Mouse (Mus musculus) embryonic facial prominence, embryonic 13.5 days (tissue): ENCODE data around the gene Nap1l4. TPM values are rescaled to one million over a fixed set of nuclear protein-coding genes. Genes with fewer than 3 reads are reported as not detected.
A peak's percentile ranks its signal among the peaks of the same experiment; 100 is the strongest.

Experiments
- ATAC-seq: fragments of 200-750 bp; cut with Nextera tagmentation; 2 replicates; pipeline ENCODE4 v1.8.0; 2017; ENCODE audit warnings: low read depth; ENCODE audit not compliant: insufficient number of reproducible peaks, insufficient read depth, low FRiP score, low TSS enrichment
- H3K27ac ChIP-seq: fragments of 300-500 bp; sonication (generic); 2 replicates; pipeline ENCODE4 v1.5.1; 2015; ENCODE audit warnings: moderate library complexity, mild to moderate bottlenecking, inconsistent platforms
- H3K27me3 ChIP-seq: fragments of 300-500 bp; sonication (generic); 2 replicates; pipeline ENCODE4 v1.6.1; 2015; ENCODE audit warnings: mild to moderate bottlenecking, inconsistent platforms
- H3K36me3 ChIP-seq: fragments of 300-500 bp; sonication (generic); 2 replicates; pipeline ENCODE4 v1.6.1; 2015; ENCODE audit warnings: mild to moderate bottlenecking, inconsistent platforms
- H3K4me1 ChIP-seq: fragments of 300-500 bp; sonication (generic); 2 replicates; pipeline ENCODE4 v1.6.1; 2015; ENCODE audit warnings: inconsistent platforms
- H3K4me2 ChIP-seq: fragments of 300-500 bp; sonication (generic); 2 replicates; pipeline ENCODE4 v1.6.1; 2015; ENCODE audit warnings: moderate library complexity, mild to moderate bottlenecking, inconsistent platforms
- H3K4me3 ChIP-seq: fragments of 300-500 bp; sonication (generic); 2 replicates; pipeline ENCODE4 v1.5.1; 2015; ENCODE audit warnings: mild to moderate bottlenecking, inconsistent platforms
- H3K9ac ChIP-seq: fragments of 300-500 bp; sonication (generic); 2 replicates; pipeline ENCODE4 v1.6.1; 2015; ENCODE audit warnings: mild to moderate bottlenecking, inconsistent platforms
- H3K9me3 ChIP-seq: fragments of 300-500 bp; sonication (generic); 2 replicates; pipeline ENCODE4 v1.6.1; 2016; ENCODE audit warnings: inconsistent platforms
- WGBS: fragments of 180-500 bp; shearing (Covaris S2); methylation state at CpG from one replicate; pipeline ENCODE4 v1.1.7; 2015; ENCODE audit warnings: mixed read lengths; 5-methylcytosine and 5-hydroxymethylcytosine counted together
- polyA plus RNA-seq: library from polyadenylated mRNA; unstranded; fragments of >200 nt; fragmentation: Nextera tagmentation; extraction: Ambion mirVana; gene quantifications from 2 replicates; pipeline ENCODE4 v1.2.1, GENCODE M21; 2015

The Nap1l4 gene
- 262 and 282 TPM in 2 replicates for polyA plus RNA-seq

- no peaks in the 10 kb centered on the region for H3K27me3 ChIP-seq
- under 1% methylated on average over 43 of the region's 43 CpGs for WGBS
- peak within 1 kb of the TSS; percentile 83 for H3K4me2 ChIP-seq
Observed at GRCm38 (mm10) chr7:143548976-143549457, at the start of gene Nap1l4. Gene Nap1l4 (minus strand): TSS chr7:143549106.

DNA sequence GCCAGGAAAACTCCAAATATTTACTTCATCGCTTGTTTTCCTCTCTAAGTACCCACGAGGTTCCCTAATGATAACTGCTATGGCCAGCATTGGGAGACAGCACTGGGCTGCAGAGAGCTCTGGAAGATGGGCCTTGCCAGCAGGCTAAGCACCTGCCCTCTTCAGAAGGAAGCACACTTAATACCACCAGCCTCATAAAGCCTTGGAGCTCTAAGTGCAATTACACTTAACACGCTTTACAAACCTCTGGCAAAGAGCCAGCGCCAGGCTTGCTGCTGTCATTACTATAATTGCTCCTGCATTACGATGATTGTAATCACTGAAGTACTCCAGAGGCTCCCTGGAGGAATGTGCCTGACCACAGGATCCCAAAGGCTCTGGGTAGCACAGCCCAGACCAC lies 46.0 kb upstream of the Nap1l4 start:
- H3K4me3 ChIP-seq: no peak overlapping the region
- H3K27me3 ChIP-seq: no peaks in the 10 kb centered on the region
- WGBS: 61% methylated on average over 5 of the region's 5 CpGs
- H3K9ac ChIP-seq: no peak overlapping the region
- no peak overlapping the region for H3K27ac ChIP-seq
- H3K9me3 ChIP-seq: no peaks in the 10 kb centered on the region
- H3K36me3 ChIP-seq: peaks cover 42% of the 10 kb centered on the region
- peaks cover 19% of the 10 kb centered on the region for H3K4me1 ChIP-seq
- H3K4me2 ChIP-seq: no peak overlapping the region
- no peak for ATAC-seq

More at GRCm38 (mm10) chr7:143548976-143549457, at the start of gene Nap1l4:
- Histone ChIP-seq H3K9ac (peak within 1 kb of the TSS; percentile 94), H3K4me3 (peak within 1 kb of the TSS; percentile 93), H3K36me3 (peaks cover 13% of the 10 kb centered on the region), H3K27ac (peak within 1 kb of the TSS; percentile 95), H3K9me3 (no peaks in the 10 kb centered on the region), H3K4me1 (peaks cover 32% of the 10 kb centered on the region)
- ATAC-seq: peak; percentile 98

DNA sequence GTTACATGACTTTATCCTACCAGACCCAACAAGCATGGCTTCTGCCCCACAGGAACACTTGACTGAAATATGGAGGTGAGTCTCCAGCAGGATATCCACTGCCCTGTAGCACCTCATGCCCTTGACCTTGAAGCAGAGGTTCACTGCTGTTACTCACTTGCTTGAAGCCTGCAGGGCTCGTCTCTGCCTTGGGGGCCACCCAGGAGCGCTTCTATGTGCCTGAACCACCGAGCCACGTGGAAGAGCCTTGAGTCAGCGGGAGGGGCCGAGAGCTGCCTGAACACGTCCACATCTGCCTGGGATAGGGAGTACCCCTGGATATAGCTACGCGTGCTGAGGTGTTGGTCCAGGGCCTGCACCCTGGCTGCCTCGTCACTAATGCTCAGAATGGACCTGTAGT lies 43.3 kb upstream of the Nap1l4 start:
- Histone ChIP-seq H3K4me3 (no peak overlapping the region), H3K4me2 (no peak overlapping the region), H3K4me1 (peaks cover 10% of the 10 kb centered on the region), H3K9ac (0 out of 2 replicates have a peak overlapping the region, but pooled peaks have one; percentile 21), H3K9me3 (no peaks in the 10 kb centered on the region), H3K27me3 (no peaks in the 10 kb centered on the region), H3K27ac (no peak overlapping the region), H3K36me3 (peaks cover 63% of the 10 kb centered on the region)
- WGBS: 81% methylated on average over 10 of the region's 10 CpGs
- ATAC-seq: no peak

DNA sequence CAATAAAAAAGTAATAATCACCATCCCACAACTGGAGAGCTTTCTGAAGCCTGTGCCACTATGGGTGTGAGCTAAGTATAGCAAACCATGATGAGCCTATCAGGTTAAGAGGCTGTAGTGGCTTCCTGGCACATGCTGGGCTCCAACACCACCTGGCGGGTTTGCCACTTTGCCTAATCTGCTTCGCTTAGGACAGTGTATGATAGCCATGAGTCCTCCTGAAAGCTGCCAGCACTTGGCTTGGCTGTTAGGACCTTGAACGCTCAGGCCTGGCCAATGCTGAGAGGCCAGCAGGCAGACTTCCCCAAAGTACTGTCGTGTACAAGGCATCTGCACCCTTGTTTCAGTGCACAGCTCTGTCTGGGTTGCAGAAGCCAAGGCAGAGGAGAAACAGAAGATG lies 39.1 kb upstream of the Nap1l4 start:
- no peak for ATAC-seq
- H3K4me3 ChIP-seq: no peak overlapping the region
- WGBS: 85% methylated on average over 4 of the region's 4 CpGs
- H3K36me3 ChIP-seq: peaks cover 89% of the 10 kb centered on the region
- H3K4me1 ChIP-seq: no peaks in the 10 kb centered on the region
- H3K9ac ChIP-seq: no peak overlapping the region
- H3K27me3 ChIP-seq: no peaks in the 10 kb centered on the region
- no peak overlapping the region for H3K27ac ChIP-seq
- no peaks in the 10 kb centered on the region for H3K9me3 ChIP-seq
- H3K4me2 ChIP-seq: no peak overlapping the region

- Histone ChIP-seq H3K36me3 (peaks cover 90% of the 10 kb centered on the region), H3K27ac (no peak overlapping the region), H3K4me2 (no peak overlapping the region), H3K9ac (no peak overlapping the region), H3K4me3 (no peak overlapping the region), H3K9me3 (no peaks in the 10 kb centered on the region), H3K27me3 (no peaks in the 10 kb centered on the region), H3K4me1 (no peaks in the 10 kb centered on the region)
- WGBS: 89% methylated on average over 5 of the region's 5 CpGs
- no peak for ATAC-seq
Observed at GRCm38 (mm10) chr7:143587586-143587985, 38.7 kb upstream of the Nap1l4 start.

DNA sequence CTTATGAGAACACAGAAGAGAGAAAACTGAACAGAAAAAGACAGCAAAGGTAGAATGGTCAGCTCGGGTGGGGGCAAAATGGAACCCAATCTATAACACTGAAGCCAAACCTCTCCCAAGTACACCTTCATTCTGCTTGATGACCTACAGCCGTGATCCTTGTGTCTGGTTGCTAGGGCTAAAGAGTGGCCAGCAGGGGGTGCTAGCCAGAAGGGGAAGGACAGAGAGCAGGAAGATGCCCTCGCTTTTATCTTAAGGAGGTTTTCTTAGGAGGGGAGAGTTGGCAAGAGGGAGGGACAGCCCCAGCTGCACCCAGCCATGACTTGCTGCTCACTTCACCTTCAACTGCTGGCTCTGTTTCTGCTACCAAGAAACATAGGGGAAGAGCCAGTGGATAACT lies 35.0 kb upstream of the Nap1l4 start:
- 29% methylated on average over 3 of the region's 3 CpGs for WGBS
- Histone ChIP-seq H3K9ac (no peak overlapping the region), H3K27ac (no peak overlapping the region), H3K4me2 (no peak overlapping the region), H3K4me1 (no peaks in the 10 kb centered on the region), H3K27me3 (no peaks in the 10 kb centered on the region), H3K36me3 (peaks cover 91% of the 10 kb centered on the region), H3K4me3 (no peak overlapping the region), H3K9me3 (no peaks in the 10 kb centered on the region)
- no peak for ATAC-seq

DNA sequence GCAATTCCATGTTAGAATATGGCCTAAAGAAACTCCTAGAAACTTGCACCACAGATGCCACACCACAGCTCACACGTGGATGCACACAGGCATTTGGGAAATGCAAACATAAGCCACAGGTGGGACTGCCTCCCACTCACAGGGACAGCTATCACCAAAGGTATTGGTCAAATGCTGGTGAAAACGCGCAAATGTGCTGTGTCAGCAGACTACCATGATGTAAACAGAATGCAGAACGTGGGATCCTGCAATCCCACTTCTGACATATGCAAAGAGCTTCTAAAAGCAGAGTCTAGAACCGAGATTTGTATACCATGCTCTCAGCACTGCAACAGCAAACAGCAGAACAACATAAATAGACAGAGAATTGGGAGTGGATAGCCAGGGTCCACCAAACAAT lies 34.1 kb upstream of the Nap1l4 start:
- H3K4me3 ChIP-seq: no peak overlapping the region
- WGBS: 94% methylated on average over 5 of the region's 5 CpGs
- H3K36me3 ChIP-seq: peaks cover 92% of the 10 kb centered on the region

GRCm38 (mm10) chr7:143575751-143576150 lies 26.8 kb upstream of the Nap1l4 start:
- no peak overlapping the region for H3K4me2 ChIP-seq
- WGBS: 92% methylated on average over 11 of the region's 11 CpGs
- ATAC-seq: no peak
- no peaks in the 10 kb centered on the region for H3K27me3 ChIP-seq
- H3K9me3 ChIP-seq: no peaks in the 10 kb centered on the region
- no peak overlapping the region for H3K4me3 ChIP-seq
- no peak overlapping the region for H3K9ac ChIP-seq
- H3K4me1 ChIP-seq: no peaks in the 10 kb centered on the region
- H3K36me3 ChIP-seq: peaks cover 95% of the 10 kb centered on the region
- H3K27ac ChIP-seq: no peak overlapping the region

More for the DNA sequence above, 34.1 kb upstream of the Nap1l4 start:
- Histone ChIP-seq H3K27me3 (no peaks in the 10 kb centered on the region), H3K9ac (no peak overlapping the region), H3K27ac (no peak overlapping the region), H3K4me2 (no peak overlapping the region), H3K9me3 (no peaks in the 10 kb centered on the region), H3K4me1 (no peaks in the 10 kb centered on the region)
- ATAC-seq: no peak

DNA sequence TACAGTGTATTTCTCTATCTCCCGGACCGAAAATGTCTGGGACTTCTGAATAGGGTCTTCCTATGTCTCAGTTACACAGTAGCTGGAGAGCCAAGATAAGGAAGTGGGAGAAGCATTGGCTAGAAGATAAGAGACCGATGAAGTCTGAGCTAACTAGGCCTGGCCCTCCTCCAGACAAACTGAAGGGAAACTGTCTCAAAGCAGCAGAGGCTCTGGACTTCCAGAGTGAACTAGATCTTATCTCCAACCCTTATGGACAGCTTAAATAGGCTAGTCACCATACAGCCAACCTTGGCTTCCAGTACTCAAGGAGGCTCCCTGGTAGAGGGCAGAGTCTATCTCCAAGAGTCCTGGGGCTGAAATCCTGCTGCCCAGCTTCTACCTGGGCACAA lies 16.7 kb upstream of the Nap1l4 start:
- Histone ChIP-seq H3K9me3 (no peaks in the 10 kb centered on the region), H3K4me1 (no peaks in the 10 kb centered on the region), H3K27ac (no peak overlapping the region; the same call in 1 of the 2 replicates), H3K36me3 (peaks cover 98% of the 10 kb centered on the region), H3K4me2 (no peak overlapping the region), H3K9ac (no peak overlapping the region), H3K4me3 (no peak overlapping the region), H3K27me3 (no peaks in the 10 kb centered on the region)
- ATAC-seq: no peak
- 95% methylated on average over 3 of the region's 3 CpGs for WGBS

DNA sequence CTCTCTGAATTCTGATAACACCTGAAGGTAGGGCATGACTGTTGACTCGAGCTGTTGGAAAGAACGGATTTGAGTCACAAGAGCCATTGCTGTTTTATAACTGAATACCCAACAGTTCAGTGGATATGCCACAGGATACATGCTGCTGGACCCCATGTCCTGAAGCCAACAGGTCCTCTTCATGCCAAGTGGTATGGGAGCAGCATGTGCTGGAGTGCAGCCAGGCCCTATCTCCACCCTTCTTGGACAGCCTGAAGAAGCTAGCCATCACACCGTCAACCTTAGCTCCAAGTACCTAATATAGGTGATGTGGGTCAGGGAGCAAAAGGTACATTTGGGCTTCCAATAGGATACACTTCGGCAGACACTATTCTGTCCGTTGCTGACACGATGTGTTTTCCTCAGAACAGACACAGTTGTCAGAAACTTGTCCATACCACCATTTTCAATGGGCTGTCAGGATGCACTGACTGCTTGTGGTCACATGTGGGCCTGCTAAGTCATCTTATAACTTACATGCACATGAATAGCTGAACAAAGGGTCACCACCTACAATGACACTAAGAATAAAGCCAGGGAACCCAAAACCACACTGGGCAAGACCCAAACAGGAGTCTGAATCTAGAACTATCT lies 16.2 kb upstream of the Nap1l4 start:
- 93% methylated on average over 6 of the region's 6 CpGs for WGBS
- H3K4me1 ChIP-seq: no peaks in the 10 kb centered on the region
- H3K36me3 ChIP-seq: peaks cover 98% of the 10 kb centered on the region

GRCm38 (mm10) chr7:143563787-143564186 lies 14.9 kb upstream of the Nap1l4 start:
- H3K4me2 ChIP-seq: no peak overlapping the region
- no peaks in the 10 kb centered on the region for H3K4me1 ChIP-seq
- H3K27me3 ChIP-seq: no peaks in the 10 kb centered on the region
- H3K36me3 ChIP-seq: peaks cover 98% of the 10 kb centered on the region
- no peak for ATAC-seq
- no peak overlapping the region for H3K4me3 ChIP-seq
- H3K9ac ChIP-seq: no peak overlapping the region
- H3K9me3 ChIP-seq: no peaks in the 10 kb centered on the region
- 89% methylated on average over 5 of the region's 5 CpGs for WGBS
- no peak overlapping the region for H3K27ac ChIP-seq

More for the DNA sequence above, 16.2 kb upstream of the Nap1l4 start:
- H3K27ac ChIP-seq: no peak overlapping the region
- no peak for ATAC-seq
- H3K9ac ChIP-seq: no peak overlapping the region
- H3K4me3 ChIP-seq: no peak overlapping the region
- no peaks in the 10 kb centered on the region for H3K27me3 ChIP-seq
- no peaks in the 10 kb centered on the region for H3K9me3 ChIP-seq
- H3K4me2 ChIP-seq: no peak overlapping the region

- Histone ChIP-seq H3K4me1 (no peaks in the 10 kb centered on the region), H3K9me3 (no peaks in the 10 kb centered on the region), H3K27me3 (no peaks in the 10 kb centered on the region), H3K4me3 (no peak overlapping the region), H3K9ac (no peak overlapping the region), H3K36me3 (peaks cover 89% of the 10 kb centered on the region), H3K4me2 (no peak overlapping the region), H3K27ac (no peak overlapping the region)
- WGBS: 96% methylated on average over 7 of the region's 7 CpGs
- no peak for ATAC-seq
Observed at GRCm38 (mm10) chr7:143557616-143558015, 8.7 kb upstream of the Nap1l4 start.
